Mouse (Mus musculus): ENCODE measurements around the gene Myo1b.

DNA sequence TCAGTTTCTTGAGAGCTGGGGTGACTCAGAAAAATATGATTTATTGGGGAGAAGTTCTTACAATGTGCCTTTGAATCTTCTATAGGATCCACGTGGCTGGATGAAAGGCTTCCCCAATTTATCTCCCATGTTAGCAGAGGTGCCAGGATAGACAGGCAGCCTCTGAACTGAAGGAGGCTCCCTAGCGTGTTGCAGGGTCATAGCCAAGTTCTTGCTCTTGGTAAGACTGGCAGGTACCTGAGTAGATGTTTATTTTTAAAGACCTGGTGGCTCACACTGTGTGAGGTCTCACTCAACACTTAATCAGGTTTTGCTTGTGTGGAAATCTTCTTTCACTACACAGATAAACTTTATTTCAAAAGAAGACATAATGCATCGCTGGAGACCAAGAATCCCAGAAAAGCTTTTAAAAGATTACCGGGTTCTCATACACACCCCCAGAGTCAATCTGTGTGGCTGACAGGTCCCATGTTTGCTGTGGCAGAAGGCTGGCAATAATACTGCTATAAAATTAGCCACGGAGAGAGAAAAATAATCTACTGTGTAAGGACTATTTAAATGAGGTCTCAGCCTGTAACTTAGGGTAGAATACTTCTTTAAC, 176.5 kb downstream of the Myo1b start:
- TF ChIP-seq GATA1 (IDR thresholded peaks at IDR 0.05; ENCODE audit: low read depth, low read length) (no peak), CTCF (IDR thresholded peaks at IDR 0.05 in 2 of 3, conservative IDR thresholded peaks at IDR 0.05 in 1 of 3; ENCODE audit: control insufficient read depth in 1 of 3, insufficient read depth in 1 of 3, low read depth in 2 of 3, low read length in 3 of 3, poor library complexity in 1 of 3, severe bottlenecking in 1 of 3) (no peak), NELFE (IDR thresholded peaks at IDR 0.05; ENCODE audit: low read depth, low read length) (no peak), EP300 (IDR thresholded peaks at IDR 0.05; ENCODE audit: low read depth in 1 of 2, low read length in 2 of 2) (no peak), RCOR1 (IDR thresholded peaks at IDR 0.05; ENCODE audit: low read depth, low read length) (no peak), TCF12 (IDR thresholded peaks at IDR 0.05; ENCODE audit: low read depth, low read length) (no peak), ELF1 (IDR thresholded peaks at IDR 0.05; ENCODE audit: low read depth, low read length) (no peak), ZC3H11A (IDR thresholded peaks at IDR 0.05; ENCODE audit: low read depth, low read length) (no peak), TAL1 (IDR thresholded peaks at IDR 0.05; ENCODE audit: low read length) (no peak), ZMIZ1 (IDR thresholded peaks at IDR 0.05; ENCODE audit: low read depth, low read length) (no peak), SMC3 (IDR thresholded peaks at IDR 0.05; ENCODE audit: low read depth, low read length) (no peak), POLR2A (IDR thresholded peaks at IDR 0.05; ENCODE audit: control insufficient read depth in 1 of 2, insufficient read depth in 1 of 2, low read depth in 1 of 2, low read length in 2 of 2, poor library complexity in 1 of 2) (no peak), ZKSCAN1 (IDR thresholded peaks at IDR 0.05; ENCODE audit: low read depth, low read length) (no peak), POLR2AphosphoS5 (IDR thresholded peaks at IDR 0.05; ENCODE audit: borderline replicate concordance, low read depth, low read length) (no peak)

Data from MEL (cell line).